Mouse (Mus musculus) hindbrain, embryonic 15.5 days (tissue): ENCODE results near the gene Lig3. TPM values are rescaled to one million over a fixed set of nuclear protein-coding genes. Genes with fewer than 3 reads are reported as not detected.

Experiments used
- ATAC-seq: fragments of 200-750 bp; cut with Nextera tagmentation; 2 replicates; pipeline ENCODE4 v1.8.0; 2017; ENCODE audit warnings: low read depth, moderate number of reproducible peaks, moderate TSS enrichment; ENCODE audit not compliant: low FRiP score
- H3K27ac ChIP-seq: fragments of 300-500 bp; sonication (generic); replicated peaks from 2 replicates; pipeline ENCODE4 v1.5.1; 2015; ENCODE audit warnings: mild to moderate bottlenecking, inconsistent platforms
- H3K27me3 ChIP-seq: fragments of 300-500 bp; sonication (generic); 2 replicates; pipeline ENCODE4 v1.6.1; 2015; ENCODE audit warnings: control low read depth, inconsistent platforms
- H3K36me3 ChIP-seq: fragments of 300-500 bp; sonication (generic); 2 replicates; pipeline ENCODE4 v1.6.1; 2015; ENCODE audit warnings: control low read depth, inconsistent platforms
- H3K4me1 ChIP-seq: fragments of 300-500 bp; sonication (generic); replicated peaks from 2 replicates; pipeline ENCODE4 v1.6.1; 2015; ENCODE audit warnings: control low read depth, inconsistent platforms
- H3K4me2 ChIP-seq: fragments of 300-500 bp; sonication (generic); 2 replicates; pipeline ENCODE4 v1.6.1; 2015; ENCODE audit warnings: moderate library complexity, mild to moderate bottlenecking, inconsistent platforms
- H3K4me3 ChIP-seq: fragments of 300-500 bp; sonication (generic); 2 replicates; pipeline ENCODE4 v1.5.1; 2015; ENCODE audit warnings: mild to moderate bottlenecking, inconsistent platforms
- H3K9ac ChIP-seq: fragments of 300-500 bp; sonication (generic); 2 replicates; pipeline ENCODE4 v1.6.1; 2015; ENCODE audit warnings: inconsistent platforms
- H3K9me3 ChIP-seq: fragments of 300-500 bp; sonication (generic); 2 replicates; pipeline ENCODE4 v1.6.1; 2016; ENCODE audit warnings: control low read depth, inconsistent platforms
- WGBS: fragments of 180-500 bp; shearing (Covaris S2); methylation state at CpG from one replicate; pipeline ENCODE4 v1.1.7; 2015; 5-methylcytosine and 5-hydroxymethylcytosine counted together
- polyA plus RNA-seq: library from polyadenylated mRNA; unstranded; fragments of >200 nt; fragmentation: Nextera tagmentation; extraction: Ambion mirVana; gene quantifications from 2 replicates; pipeline ENCODE4 v1.2.1, GENCODE M21; 2015

Gene Lig3
- polyA plus RNA-seq, 1 experiment from 2014 or later = 22.6 TPM

GRCm38 (mm10) chr11:82852540-82852939 is 71.6 kb downstream of the Lig3 start:
- ATAC-seq = no peak

DNA sequence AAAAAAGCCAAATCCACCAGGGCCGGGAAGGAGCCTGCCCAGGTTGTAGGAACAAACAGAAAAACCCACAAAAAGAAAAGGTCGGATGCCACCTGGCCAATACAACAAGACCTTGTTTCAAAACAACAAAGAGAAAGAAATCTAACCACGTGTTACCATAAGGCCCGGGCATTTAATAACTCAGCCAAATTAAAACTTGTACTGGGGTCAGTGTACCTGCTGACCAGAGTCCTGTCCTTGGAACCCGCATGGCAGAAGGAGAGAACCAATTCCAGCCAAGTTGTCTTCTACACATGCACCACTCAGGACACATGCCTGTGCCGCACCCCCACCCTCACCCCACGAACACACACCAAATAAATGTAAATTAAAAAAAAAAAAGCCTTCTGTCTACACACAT is 72.0 kb downstream of the Lig3 start:
- no peak overlapping the region for H3K4me3 ChIP-seq
- H3K4me1 ChIP-seq = peaks cover 9% of the 10 kb centered on the region; the same call in 1 of the 2 replicates
- H3K9me3 ChIP-seq = no peaks in the 10 kb centered on the region
- 94% methylated on average over 7 of the region's 7 CpGs for whole genome bisulfite sequencing
- no peak overlapping the region for H3K9ac ChIP-seq
- no peak for ATAC-seq
- no peak overlapping the region for H3K4me2 ChIP-seq
- no peaks in the 10 kb centered on the region for H3K36me3 ChIP-seq
- no peaks in the 10 kb centered on the region for H3K27me3 ChIP-seq
- H3K27ac ChIP-seq = no peak overlapping the region

More at GRCm38 (mm10) chr11:82852540-82852939, 71.6 kb downstream of the Lig3 start:
- Histone ChIP-seq H3K36me3 (no peaks in the 10 kb centered on the region), H3K4me1 (peaks cover 9% of the 10 kb centered on the region; the same call in 1 of the 2 replicates), H3K27me3 (no peaks in the 10 kb centered on the region), H3K27ac (no peak overlapping the region), H3K4me2 (no peak overlapping the region), H3K4me3 (no peak overlapping the region), H3K9me3 (no peaks in the 10 kb centered on the region), H3K9ac (no peak overlapping the region)
- WGBS = 86% methylated on average over 10 of the region's 10 CpGs

Other genes with a start within 250 kb of the Lig3 start
- gene Cct6b, start 16.8 kb upstream of the Lig3 start, polyA plus RNA-seq = 0.22 and 0.30 TPM in 2 replicates
- gene Zfp830, start 16.8 kb upstream of the Lig3 start, polyA plus RNA-seq = 26.1 and 27.0 TPM in 2 replicates
- gene Rffl, start 90.1 kb downstream of the Lig3 start, polyA plus RNA-seq = 4.1 and 4.2 TPM in 2 replicates
- gene Rad51d, start 109.5 kb downstream of the Lig3 start, polyA plus RNA-seq = 10.7 and 12.3 TPM in 2 replicates
- 0.82 and 0.98 TPM in 2 replicates for gene Fndc8, start 111.0 kb downstream of the Lig3 start, polyA plus RNA-seq
- 33.1 and 34.4 TPM in 2 replicates for gene Nle1, start 127.3 kb downstream of the Lig3 start, polyA plus RNA-seq
- 1.0 and 1.5 TPM in 2 replicates for gene Unc45b, start 129.4 kb downstream of the Lig3 start, polyA plus RNA-seq
- gene Slfn5, start 170.2 kb downstream of the Lig3 start, polyA plus RNA-seq = 1.5 and 1.9 TPM in 2 replicates
- gene Slfn9, start 210.7 kb downstream of the Lig3 start, polyA plus RNA-seq = 2.6 and 3.6 TPM in 2 replicates
- gene Slfn8, start 239.7 kb downstream of the Lig3 start, polyA plus RNA-seq = 0.25 and 0.41 TPM in 2 replicates